Mouse (Mus musculus) cerebellum, postnatal 4 days (tissue): ENCODE measurements around the gene Ddx19a.
A peak's percentile ranks its signal among the peaks of the same experiment; 100 is the strongest.
"Not testable (repeated sequence)": the region's sequence is repeated elsewhere in the genome, so short reads cannot be mapped to it uniquely, and the experiment has no call there.

Experiments used
- DNase-seq, 2 experiments: peaks; one replicate each; pipeline ENCODE4 v3.0.0; 2022; ENCODE audit warnings: low spot score in 2 of 2, mixed read lengths in 1 of 2

Ddx19a gene

GRCm38 (mm10) chr8:110976532-110976931 lies 21.1 kb downstream of the Ddx19a start:
- not testable (repeated sequence) for DNase-seq

GRCm38 (mm10) chr8:110969910-110970770 lies 27.5 kb downstream of the Ddx19a start:
- DNase-seq = peak; percentile 75 to 88

- no peak for DNase-seq
These were observed 30.3 kb downstream of the Ddx19a start for GRCm38 (mm10) chr8:110967326-110967725.

- DNase-seq = no peak
These were observed 31.0 kb downstream of the Ddx19a start for GRCm38 (mm10) chr8:110966586-110966985.

- DNase-seq = peak in 1 of 2 experiments; percentile 66
These were observed 32.0 kb downstream of the Ddx19a start for GRCm38 (mm10) chr8:110965594-110965993.

GRCm38 (mm10) chr8:110964666-110965065 lies 32.9 kb downstream of the Ddx19a start:
- no peak for DNase-seq

GRCm38 (mm10) chr8:110963051-110963450 lies 34.5 kb downstream of the Ddx19a start:
- DNase-seq = no peak

GRCm38 (mm10) chr8:110959906-110960305 lies 37.7 kb downstream of the Ddx19a start:
- peak in 1 of 2 experiments; percentile 57 for DNase-seq

- no peak for DNase-seq
These were observed 38.4 kb downstream of the Ddx19a start for GRCm38 (mm10) chr8:110959071-110959780.

- not testable (repeated sequence) for DNase-seq
These were observed 39.0 kb downstream of the Ddx19a start for GRCm38 (mm10) chr8:110958553-110958952.

- DNase-seq = no peak
These were observed 39.5 kb downstream of the Ddx19a start for GRCm38 (mm10) chr8:110958135-110958534.

GRCm38 (mm10) chr8:110957471-110957870 lies 40.1 kb downstream of the Ddx19a start:
- peak in 1 of 2 experiments; percentile 44 for DNase-seq

- DNase-seq = peak in 1 of 2 experiments; percentile 54
These were observed 40.8 kb downstream of the Ddx19a start for GRCm38 (mm10) chr8:110956619-110957450.

GRCm38 (mm10) chr8:110954776-110955175 lies 42.8 kb downstream of the Ddx19a start:
- no peak for DNase-seq

GRCm38 (mm10) chr8:110950065-110950484 lies 47.5 kb downstream of the Ddx19a start:
- DNase-seq = no peak

- DNase-seq = no peak
These were observed 51.9 kb downstream of the Ddx19a start for GRCm38 (mm10) chr8:110945716-110946115.

GRCm38 (mm10) chr8:110944276-110944876 lies 53.2 kb downstream of the Ddx19a start:
- DNase-seq = no peak

- DNase-seq = peak in 1 of 2 experiments; percentile 48
These were observed 56.1 kb downstream of the Ddx19a start for GRCm38 (mm10) chr8:110941453-110941948.

- DNase-seq = no peak
These were observed 56.7 kb downstream of the Ddx19a start for GRCm38 (mm10) chr8:110940682-110941452.

GRCm38 (mm10) chr8:110938882-110939589 lies 58.6 kb downstream of the Ddx19a start:
- peak in 1 of 2 experiments; percentile 40 for DNase-seq
